Mouse (Mus musculus): ENCODE measurements around the gene Ubap1l. TPM values are rescaled to one million over a fixed set of nuclear protein-coding genes. Genes with fewer than 3 reads are reported as not detected.

Gene Ubap1l
- polyA plus RNA-seq, 1 experiment from 2014 or later: 0.19 TPM

DNA sequence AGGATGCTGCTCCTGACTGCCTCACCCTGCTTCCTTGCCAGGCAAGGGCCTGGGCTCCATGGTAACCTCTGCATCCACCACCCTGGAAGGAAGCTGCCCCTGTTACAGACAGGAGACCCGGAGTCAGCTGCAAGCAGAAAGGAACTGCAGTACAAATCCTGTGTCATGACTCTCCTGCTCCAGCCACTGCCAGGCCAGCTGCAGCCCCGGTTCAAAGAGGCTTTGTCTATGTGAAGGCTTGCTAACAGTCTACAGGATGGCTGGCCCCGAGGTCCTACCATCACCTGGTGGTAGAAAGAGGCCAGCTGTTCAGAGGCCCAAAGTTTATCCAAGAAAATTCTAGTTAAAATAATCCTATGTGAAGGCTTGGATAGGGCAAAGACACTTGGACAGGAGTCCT is 50.5 kb downstream of the Ubap1l start:
- Histone ChIP-seq H3K27me3 (replicated peaks; ENCODE audit: control insufficient read depth, insufficient read depth, low read length) (no peaks in the 10 kb centered on the region), H3K36me3 (ENCODE audit: control insufficient read depth, insufficient read depth, low read length) (no peaks in the 10 kb centered on the region), H3K4me2 (no peak overlapping the region), H3K9me3 (ENCODE audit: control insufficient read depth, low read length) (no peaks in the 10 kb centered on the region), H3K4me3 (ENCODE audit: low read depth, low read length) (no peak overlapping the region), H3K9ac (ENCODE audit: low read depth, low read length) (no peak overlapping the region), H3K27ac (ENCODE audit: low read depth, low read length) (no peak overlapping the region), H3K4me1 (replicated peaks; ENCODE audit: control insufficient read depth, insufficient read depth, low read length) (no peaks in the 10 kb centered on the region)
- DNase-seq (ENCODE audit: low spot score) (no peak), ATAC-seq (replicated peaks; ENCODE audit: low FRiP score) (no peak)
- 75% methylated on average over 3 of the region's 3 CpGs for WGBS

GRCm38 (mm10) chr9:65417738-65418137 is 56.9 kb downstream of the Ubap1l start:
- H3K36me3 ChIP-seq (ENCODE audit: control insufficient read depth, insufficient read depth, low read length): no peaks in the 10 kb centered on the region
- H3K4me3 ChIP-seq (ENCODE audit: low read depth, low read length): no peak overlapping the region
- no peaks in the 10 kb centered on the region for H3K4me1 ChIP-seq (replicated peaks; ENCODE audit: control insufficient read depth, insufficient read depth, low read length)
- H3K27ac ChIP-seq (ENCODE audit: low read depth, low read length): no peak overlapping the region
- ATAC-seq (replicated peaks; ENCODE audit: low FRiP score) (no peak), DNase-seq (ENCODE audit: low spot score) (no peak)
- H3K27me3 ChIP-seq (replicated peaks; ENCODE audit: control insufficient read depth, insufficient read depth, low read length): no peaks in the 10 kb centered on the region
- 46% methylated on average over 3 of the region's 3 CpGs for WGBS
- H3K9ac ChIP-seq (ENCODE audit: low read depth, low read length): no peak overlapping the region
- H3K9me3 ChIP-seq (ENCODE audit: control insufficient read depth, low read length): no peaks in the 10 kb centered on the region
- H3K4me2 ChIP-seq: no peak overlapping the region

DNA sequence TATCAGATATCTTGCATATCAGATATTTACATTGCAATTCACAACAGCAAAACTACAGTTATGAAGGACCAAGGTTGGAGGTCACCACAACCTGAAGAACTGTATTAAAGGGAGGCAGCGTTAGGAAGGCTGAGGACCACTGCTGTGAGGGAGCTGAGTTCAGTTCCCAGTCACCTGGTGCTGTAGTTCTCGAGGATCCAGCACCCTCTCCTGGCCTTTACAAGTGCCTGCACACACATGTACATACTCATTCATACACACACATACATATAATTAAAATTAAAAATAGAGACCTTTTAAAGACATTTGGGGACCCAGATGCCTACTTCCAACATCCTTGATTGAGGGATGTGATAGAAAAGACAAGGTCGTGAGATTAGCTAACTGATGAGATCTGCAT is 58.8 kb downstream of the Ubap1l start:
- Histone ChIP-seq H3K9me3 (ENCODE audit: control insufficient read depth, low read length) (no peaks in the 10 kb centered on the region), H3K27me3 (replicated peaks; ENCODE audit: control insufficient read depth, insufficient read depth, low read length) (no peaks in the 10 kb centered on the region), H3K4me2 (no peak overlapping the region), H3K9ac (ENCODE audit: low read depth, low read length) (no peak overlapping the region), H3K4me1 (replicated peaks; ENCODE audit: control insufficient read depth, insufficient read depth, low read length) (no peaks in the 10 kb centered on the region), H3K36me3 (ENCODE audit: control insufficient read depth, insufficient read depth, low read length) (no peaks in the 10 kb centered on the region), H3K4me3 (ENCODE audit: low read depth, low read length) (no peak overlapping the region), H3K27ac (ENCODE audit: low read depth, low read length) (no peak overlapping the region)
- no peak for DNase-seq (ENCODE audit: low spot score)
- no peak for ATAC-seq (replicated peaks; ENCODE audit: low FRiP score)
- 79% methylated on average over 3 of the region's 3 CpGs for WGBS

GRCm38 (mm10) chr9:65422760-65423501 is 62.1 kb downstream of the Ubap1l start, which contains the start of gene Slc51b:
Gene Slc51b (minus strand): TSS chr9:65422955.
- H3K36me3 ChIP-seq (ENCODE audit: control insufficient read depth, insufficient read depth, low read length): no peaks in the 10 kb centered on the region
- H3K9me3 ChIP-seq (ENCODE audit: control insufficient read depth, low read length): no peaks in the 10 kb centered on the region
- 81% methylated on average over 11 of the region's 11 CpGs for WGBS
- H3K9ac ChIP-seq (ENCODE audit: low read depth, low read length): no peak within 1 kb of the TSS
- ATAC-seq (replicated peaks; ENCODE audit: low FRiP score): no peak
- H3K4me2 ChIP-seq: no peak within 1 kb of the TSS
- H3K4me3 ChIP-seq (ENCODE audit: low read depth, low read length): no peak within 1 kb of the TSS
- H3K27ac ChIP-seq (ENCODE audit: low read depth, low read length): no peak within 1 kb of the TSS
- no peaks in the 10 kb centered on the region for H3K27me3 ChIP-seq (replicated peaks; ENCODE audit: control insufficient read depth, insufficient read depth, low read length)
- DNase-seq (ENCODE audit: low spot score): no peak
- no peaks in the 10 kb centered on the region for H3K4me1 ChIP-seq (replicated peaks; ENCODE audit: control insufficient read depth, insufficient read depth, low read length)

DNA sequence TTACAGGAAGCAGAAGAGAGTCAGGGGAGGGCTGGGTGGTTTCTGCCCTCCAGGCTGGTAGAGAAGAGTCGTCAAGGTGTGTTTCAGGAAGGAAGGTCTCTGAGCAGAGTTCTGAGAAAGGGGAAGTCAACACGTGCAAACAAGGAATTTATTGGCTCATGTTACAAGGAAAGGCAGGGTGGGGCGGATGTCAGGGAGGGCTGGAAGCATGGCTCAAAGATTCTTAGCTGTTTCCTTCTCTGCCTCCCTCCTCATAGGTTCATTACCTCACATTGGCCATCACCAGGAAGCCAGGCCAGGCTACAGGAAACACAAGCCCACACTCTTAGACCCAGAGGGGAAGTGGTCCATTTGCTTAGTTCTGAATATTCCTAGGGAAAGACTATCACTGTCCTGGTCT is 63.6 kb downstream of the Ubap1l start:
- WGBS: 21% methylated on average over 3 of the region's 3 CpGs
- no peak overlapping the region for H3K9ac ChIP-seq (ENCODE audit: low read depth, low read length)
- H3K36me3 ChIP-seq (ENCODE audit: control insufficient read depth, insufficient read depth, low read length): no peaks in the 10 kb centered on the region
- H3K4me3 ChIP-seq (ENCODE audit: low read depth, low read length): no peak overlapping the region
- H3K4me2 ChIP-seq: no peak overlapping the region
- no peaks in the 10 kb centered on the region for H3K27me3 ChIP-seq (replicated peaks; ENCODE audit: control insufficient read depth, insufficient read depth, low read length)
- no peak overlapping the region for H3K27ac ChIP-seq (ENCODE audit: low read depth, low read length)
- no peak for ATAC-seq (replicated peaks; ENCODE audit: low FRiP score)
- DNase-seq (ENCODE audit: low spot score): no peak
- H3K9me3 ChIP-seq (ENCODE audit: control insufficient read depth, low read length): no peaks in the 10 kb centered on the region
- no peaks in the 10 kb centered on the region for H3K4me1 ChIP-seq (replicated peaks; ENCODE audit: control insufficient read depth, insufficient read depth, low read length)

DNA sequence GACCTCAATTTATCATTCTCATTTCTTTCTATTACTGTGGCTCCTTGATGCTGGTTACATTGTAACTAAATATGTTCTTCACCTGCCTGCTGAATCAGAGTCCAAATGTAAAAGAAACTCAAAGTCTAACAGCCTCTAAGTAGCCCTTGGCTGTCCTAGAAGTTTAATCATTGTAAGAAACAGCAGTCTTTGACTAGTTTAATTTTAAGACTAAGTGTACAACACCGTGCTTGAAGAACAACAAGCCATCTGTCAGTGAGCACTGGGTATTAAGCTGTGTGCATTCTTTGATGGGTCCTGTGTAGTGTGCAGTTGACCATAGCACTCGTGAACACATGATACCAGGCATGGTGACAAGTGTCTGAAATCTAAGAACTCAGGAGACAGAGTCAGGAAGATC is 66.7 kb downstream of the Ubap1l start:
- 74% methylated on average over 2 of the region's 2 CpGs for WGBS
- H3K27ac ChIP-seq (ENCODE audit: low read depth, low read length): no peak overlapping the region
- H3K4me2 ChIP-seq: no peak overlapping the region
- ATAC-seq (replicated peaks; ENCODE audit: low FRiP score) (no peak), DNase-seq (ENCODE audit: low spot score) (no peak)
- no peaks in the 10 kb centered on the region for H3K9me3 ChIP-seq (ENCODE audit: control insufficient read depth, low read length)
- no peaks in the 10 kb centered on the region for H3K36me3 ChIP-seq (ENCODE audit: control insufficient read depth, insufficient read depth, low read length)
- H3K27me3 ChIP-seq (replicated peaks; ENCODE audit: control insufficient read depth, insufficient read depth, low read length): no peaks in the 10 kb centered on the region
- H3K4me3 ChIP-seq (ENCODE audit: low read depth, low read length): no peak overlapping the region
- H3K4me1 ChIP-seq (replicated peaks; ENCODE audit: control insufficient read depth, insufficient read depth, low read length): no peaks in the 10 kb centered on the region
- no peak overlapping the region for H3K9ac ChIP-seq (ENCODE audit: low read depth, low read length)

- DNase-seq (ENCODE audit: low spot score) (no peak), ATAC-seq (replicated peaks; ENCODE audit: low FRiP score) (no peak)
- 85% methylated on average over 5 of the region's 5 CpGs for WGBS
- Histone ChIP-seq H3K36me3 (ENCODE audit: control insufficient read depth, insufficient read depth, low read length) (no peaks in the 10 kb centered on the region), H3K4me2 (no peak overlapping the region), H3K4me1 (replicated peaks; ENCODE audit: control insufficient read depth, insufficient read depth, low read length) (no peaks in the 10 kb centered on the region), H3K9ac (ENCODE audit: low read depth, low read length) (no peak overlapping the region), H3K4me3 (ENCODE audit: low read depth, low read length) (no peak overlapping the region), H3K9me3 (ENCODE audit: control insufficient read depth, low read length) (no peaks in the 10 kb centered on the region), H3K27ac (ENCODE audit: low read depth, low read length) (no peak overlapping the region), H3K27me3 (replicated peaks; ENCODE audit: control insufficient read depth, insufficient read depth, low read length) (no peaks in the 10 kb centered on the region)
Measured at GRCm38 (mm10) chr9:65428003-65428402, 67.2 kb downstream of the Ubap1l start.

Other genes with a start within 250 kb of the Ubap1l start
- 4.8 and 5.5 TPM in 2 replicates for gene Igdcc3, start 219.9 kb upstream of the Ubap1l start, polyA plus RNA-seq (2014; fragmentation: Nextera tagmentation; extraction: Ambion mirVana)
- 7.3 and 7.5 TPM in 2 replicates for gene Parp16, start 165.7 kb upstream of the Ubap1l start, polyA plus RNA-seq (2014; fragmentation: Nextera tagmentation; extraction: Ambion mirVana)
- gene Cilp, start 95.9 kb upstream of the Ubap1l start, polyA plus RNA-seq (2014; fragmentation: Nextera tagmentation; extraction: Ambion mirVana): 0.07 and 0.12 TPM in 2 replicates
- gene Clpx, start 66.8 kb upstream of the Ubap1l start, polyA plus RNA-seq (2014; fragmentation: Nextera tagmentation; extraction: Ambion mirVana): 49.3 and 54.5 TPM in 2 replicates
- 10.5 and 10.6 TPM in 2 replicates for gene Pdcd7, start 14.9 kb upstream of the Ubap1l start, polyA plus RNA-seq (2014; fragmentation: Nextera tagmentation; extraction: Ambion mirVana)
- gene Kbtbd13, start 30.6 kb downstream of the Ubap1l start, polyA plus RNA-seq (2014; fragmentation: Nextera tagmentation; extraction: Ambion mirVana): 0.43 and 0.81 TPM in 2 replicates
- gene Rasl12, start 37.5 kb downstream of the Ubap1l start, polyA plus RNA-seq (2014; fragmentation: Nextera tagmentation; extraction: Ambion mirVana): 1.4 TPM in 2 replicates
- gene Slc51b, start 61.9 kb downstream of the Ubap1l start, polyA plus RNA-seq (2014; fragmentation: Nextera tagmentation; extraction: Ambion mirVana): not detected in 2 replicates
- gene Mtfmt, start 74.7 kb downstream of the Ubap1l start, polyA plus RNA-seq (2014; fragmentation: Nextera tagmentation; extraction: Ambion mirVana): 20.2 and 20.3 TPM in 2 replicates
- 54.7 and 64.9 TPM in 2 replicates for gene Spg21, start 99.9 kb downstream of the Ubap1l start, polyA plus RNA-seq (2014; fragmentation: Nextera tagmentation; extraction: Ambion mirVana)
- not detected in 2 replicates for gene Ankdd1a, start 159.2 kb downstream of the Ubap1l start, polyA plus RNA-seq (2014; fragmentation: Nextera tagmentation; extraction: Ambion mirVana)
- 29.5 and 30.3 TPM in 2 replicates for gene Plekho2, start 219.0 kb downstream of the Ubap1l start, polyA plus RNA-seq (2014; fragmentation: Nextera tagmentation; extraction: Ambion mirVana)
- gene Pif1, start 226.1 kb downstream of the Ubap1l start, polyA plus RNA-seq (2014; fragmentation: Nextera tagmentation; extraction: Ambion mirVana): 16.4 and 18.0 TPM in 2 replicates